Mouse (Mus musculus) kidney, adult 2 months (tissue): ENCODE results near the gene Cldn34b2.

Source experiments
- CTCF ChIP-seq: fragments of 200-500 bp; conservative IDR thresholded peaks from 2 replicates; pipeline ENCODE4 v1.5.1; 2011; ENCODE audit warnings: low read depth, mild to moderate bottlenecking, control low read depth, low read length, moderate library complexity, mixed read lengths; ENCODE audit not compliant: insufficient read depth, insufficient read length
- POLR2A ChIP-seq: fragments of 200-500 bp; IDR thresholded peaks from one replicate; pipeline ENCODE4 v1.6.1; 2011; ENCODE audit warnings: low read depth, low read length, control low read depth

GRCm38 (mm10) chrX:155177230-155177629 is 49.0 kb upstream of the Cldn34b2 start:
- TF ChIP-seq CTCF (no peak), POLR2A (no peak)
